Mouse (Mus musculus): ENCODE results near the gene Gm49721. TPM values are rescaled to one million over a fixed set of nuclear protein-coding genes. Genes with fewer than 3 reads are reported as not detected.
"Not testable (repeated sequence)": the region's sequence is repeated elsewhere in the genome, so short reads cannot be mapped to it uniquely, and the experiment has no call there.

Gene Gm49721
- polyA plus RNA-seq, 1 experiment: not detected

- not testable (repeated sequence) for H3ac ChIP-seq (ENCODE audit: control insufficient read depth, insufficient read length, low read depth); H3K27me3 ChIP-seq (ENCODE audit: control insufficient read depth, insufficient read depth, insufficient read length); H3K79me3 ChIP-seq (ENCODE audit: low read depth); H3K79me2 ChIP-seq (ENCODE audit: control insufficient read depth, insufficient read depth); H3K36me3 ChIP-seq (ENCODE audit: control insufficient read depth, insufficient read depth); H3K4me3 ChIP-seq (ENCODE audit: insufficient read depth, poor library complexity, severe bottlenecking)
Observed at GRCm38 (mm10) chr17:6980144-6980543, 1.4 kb downstream of the Gm49721 start.

GRCm38 (mm10) chr17:6986118-6986517, 7.4 kb downstream of the Gm49721 start:
- H3K79me3 ChIP-seq (ENCODE audit: low read depth); H3K27me3 ChIP-seq (ENCODE audit: control insufficient read depth, insufficient read depth, insufficient read length); H3K36me3 ChIP-seq (ENCODE audit: control insufficient read depth, insufficient read depth); H3K4me3 ChIP-seq (ENCODE audit: insufficient read depth, poor library complexity, severe bottlenecking); H3K79me2 ChIP-seq (ENCODE audit: control insufficient read depth, insufficient read depth); H3ac ChIP-seq (ENCODE audit: control insufficient read depth, insufficient read length, low read depth): not testable (repeated sequence)

GRCm38 (mm10) chr17:6995504-6995903, 16.8 kb downstream of the Gm49721 start:
- H3K79me3 ChIP-seq (ENCODE audit: low read depth); H3K36me3 ChIP-seq (ENCODE audit: control insufficient read depth, insufficient read depth); H3K4me3 ChIP-seq (ENCODE audit: insufficient read depth, poor library complexity, severe bottlenecking); H3K79me2 ChIP-seq (ENCODE audit: control insufficient read depth, insufficient read depth); H3K27me3 ChIP-seq (ENCODE audit: control insufficient read depth, insufficient read depth, insufficient read length); H3ac ChIP-seq (ENCODE audit: control insufficient read depth, insufficient read length, low read depth): not testable (repeated sequence)

- H3K36me3 ChIP-seq (ENCODE audit: control insufficient read depth, insufficient read depth); H3K4me3 ChIP-seq (ENCODE audit: insufficient read depth, poor library complexity, severe bottlenecking); H3ac ChIP-seq (ENCODE audit: control insufficient read depth, insufficient read length, low read depth); H3K79me3 ChIP-seq (ENCODE audit: low read depth); H3K79me2 ChIP-seq (ENCODE audit: control insufficient read depth, insufficient read depth); H3K27me3 ChIP-seq (ENCODE audit: control insufficient read depth, insufficient read depth, insufficient read length): not testable (repeated sequence)
Observed at GRCm38 (mm10) chr17:6996826-6997225, 18.1 kb downstream of the Gm49721 start.

GRCm38 (mm10) chr17:6997778-6998490, 19.2 kb downstream of the Gm49721 start:
- not testable (repeated sequence) for H3ac ChIP-seq (ENCODE audit: control insufficient read depth, insufficient read length, low read depth); H3K27me3 ChIP-seq (ENCODE audit: control insufficient read depth, insufficient read depth, insufficient read length); H3K79me2 ChIP-seq (ENCODE audit: control insufficient read depth, insufficient read depth); H3K79me3 ChIP-seq (ENCODE audit: low read depth); H3K4me3 ChIP-seq (ENCODE audit: insufficient read depth, poor library complexity, severe bottlenecking); H3K36me3 ChIP-seq (ENCODE audit: control insufficient read depth, insufficient read depth)

GRCm38 (mm10) chr17:7001790-7002585, 23.3 kb downstream of the Gm49721 start:
- not testable (repeated sequence) for H3K79me2 ChIP-seq (ENCODE audit: control insufficient read depth, insufficient read depth); H3K79me3 ChIP-seq (ENCODE audit: low read depth); H3K36me3 ChIP-seq (ENCODE audit: control insufficient read depth, insufficient read depth); H3ac ChIP-seq (ENCODE audit: control insufficient read depth, insufficient read length, low read depth); H3K4me3 ChIP-seq (ENCODE audit: insufficient read depth, poor library complexity, severe bottlenecking); H3K27me3 ChIP-seq (ENCODE audit: control insufficient read depth, insufficient read depth, insufficient read length)

GRCm38 (mm10) chr17:7003392-7003791, 24.7 kb downstream of the Gm49721 start:
- not testable (repeated sequence) for H3K36me3 ChIP-seq (ENCODE audit: control insufficient read depth, insufficient read depth); H3ac ChIP-seq (ENCODE audit: control insufficient read depth, insufficient read length, low read depth); H3K79me2 ChIP-seq (ENCODE audit: control insufficient read depth, insufficient read depth); H3K4me3 ChIP-seq (ENCODE audit: insufficient read depth, poor library complexity, severe bottlenecking); H3K27me3 ChIP-seq (ENCODE audit: control insufficient read depth, insufficient read depth, insufficient read length); H3K79me3 ChIP-seq (ENCODE audit: low read depth)

- H3K79me3 ChIP-seq (ENCODE audit: low read depth); H3K79me2 ChIP-seq (ENCODE audit: control insufficient read depth, insufficient read depth); H3K36me3 ChIP-seq (ENCODE audit: control insufficient read depth, insufficient read depth); H3ac ChIP-seq (ENCODE audit: control insufficient read depth, insufficient read length, low read depth); H3K4me3 ChIP-seq (ENCODE audit: insufficient read depth, poor library complexity, severe bottlenecking); H3K27me3 ChIP-seq (ENCODE audit: control insufficient read depth, insufficient read depth, insufficient read length): not testable (repeated sequence)
Observed at GRCm38 (mm10) chr17:7005646-7006045, 26.9 kb downstream of the Gm49721 start.

- not testable (repeated sequence) for H3K79me2 ChIP-seq (ENCODE audit: control insufficient read depth, insufficient read depth); H3K27me3 ChIP-seq (ENCODE audit: control insufficient read depth, insufficient read depth, insufficient read length); H3K79me3 ChIP-seq (ENCODE audit: low read depth); H3K4me3 ChIP-seq (ENCODE audit: insufficient read depth, poor library complexity, severe bottlenecking); H3ac ChIP-seq (ENCODE audit: control insufficient read depth, insufficient read length, low read depth); H3K36me3 ChIP-seq (ENCODE audit: control insufficient read depth, insufficient read depth)
Observed at GRCm38 (mm10) chr17:7008885-7009284, 30.2 kb downstream of the Gm49721 start.

GRCm38 (mm10) chr17:7009440-7009839, 30.7 kb downstream of the Gm49721 start:
- H3ac ChIP-seq (ENCODE audit: control insufficient read depth, insufficient read length, low read depth); H3K4me3 ChIP-seq (ENCODE audit: insufficient read depth, poor library complexity, severe bottlenecking); H3K36me3 ChIP-seq (ENCODE audit: control insufficient read depth, insufficient read depth); H3K27me3 ChIP-seq (ENCODE audit: control insufficient read depth, insufficient read depth, insufficient read length); H3K79me3 ChIP-seq (ENCODE audit: low read depth); H3K79me2 ChIP-seq (ENCODE audit: control insufficient read depth, insufficient read depth): not testable (repeated sequence)

GRCm38 (mm10) chr17:7009901-7010300, 31.2 kb downstream of the Gm49721 start:
- not testable (repeated sequence) for H3K36me3 ChIP-seq (ENCODE audit: control insufficient read depth, insufficient read depth); H3K27me3 ChIP-seq (ENCODE audit: control insufficient read depth, insufficient read depth, insufficient read length); H3ac ChIP-seq (ENCODE audit: control insufficient read depth, insufficient read length, low read depth); H3K79me3 ChIP-seq (ENCODE audit: low read depth); H3K79me2 ChIP-seq (ENCODE audit: control insufficient read depth, insufficient read depth); H3K4me3 ChIP-seq (ENCODE audit: insufficient read depth, poor library complexity, severe bottlenecking)

- not testable (repeated sequence) for H3K27me3 ChIP-seq (ENCODE audit: control insufficient read depth, insufficient read depth, insufficient read length); H3K79me2 ChIP-seq (ENCODE audit: control insufficient read depth, insufficient read depth); H3ac ChIP-seq (ENCODE audit: control insufficient read depth, insufficient read length, low read depth); H3K4me3 ChIP-seq (ENCODE audit: insufficient read depth, poor library complexity, severe bottlenecking); H3K36me3 ChIP-seq (ENCODE audit: control insufficient read depth, insufficient read depth); H3K79me3 ChIP-seq (ENCODE audit: low read depth)
Observed at GRCm38 (mm10) chr17:7014190-7014589, 35.5 kb downstream of the Gm49721 start.

Measured in C2C12 (cell line).